Mouse (Mus musculus) kidney, postnatal 14 days (tissue): ENCODE measurements around the gene Pilra.

Experiments
- DNase-seq: peaks from one replicate; pipeline ENCODE4 v3.0.0; 2022; ENCODE audit warnings: mixed read lengths

Gene Pilra

GRCm38 (mm10) chr5:137777267-137777845, 58.7 kb downstream of the Pilra start:
- no peak for DNase-seq

- peak; percentile 68 for DNase-seq
These were observed 59.6 kb downstream of the Pilra start for GRCm38 (mm10) chr5:137776408-137776918.

DNA sequence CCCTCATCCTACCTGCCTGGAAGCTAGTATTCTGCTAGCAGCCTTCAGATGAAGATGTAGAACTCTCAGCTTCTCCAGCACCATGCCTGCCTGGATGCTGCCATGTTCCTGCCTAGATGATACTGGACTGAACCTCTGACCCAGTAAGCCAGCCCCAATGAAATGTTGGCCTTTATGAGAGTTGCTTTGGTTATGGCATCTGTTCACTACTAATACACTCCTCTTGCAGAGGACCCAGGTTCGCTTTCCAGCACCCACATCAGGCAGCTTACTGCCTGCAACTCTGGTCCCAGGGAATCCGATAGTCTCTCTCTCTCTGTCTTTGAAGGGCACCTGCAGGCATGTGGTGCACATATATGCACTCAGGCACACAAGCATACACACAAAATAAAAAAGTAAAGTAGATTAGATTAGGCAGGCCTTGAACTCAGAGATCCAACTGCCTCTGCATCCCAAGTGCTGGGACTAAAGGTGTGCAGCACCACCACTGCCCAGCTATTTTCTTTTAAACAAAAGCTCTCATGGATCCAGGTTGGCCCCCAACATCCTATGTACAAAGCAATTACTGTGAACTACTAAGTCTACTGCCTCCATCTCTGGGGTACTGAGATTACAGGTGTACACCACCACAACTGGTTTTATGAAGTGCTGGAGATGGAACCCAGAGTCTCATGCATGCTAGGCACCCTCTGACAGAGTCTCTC, 60.3 kb downstream of the Pilra start:
- no peak for DNase-seq

GRCm38 (mm10) chr5:137772755-137773154, 63.3 kb downstream of the Pilra start:
- DNase-seq = no peak
